Mouse (Mus musculus) heart, embryonic 14.5 days (tissue): ENCODE results near the gene Klf15. TPM values are rescaled to one million over a fixed set of nuclear protein-coding genes. Genes with fewer than 3 reads are reported as not detected.

ENCODE experiments used
- ATAC-seq: fragments of 200-750 bp; cut with Nextera tagmentation; 2 replicates; pipeline ENCODE4 v1.8.0; 2017; ENCODE audit warnings: low read depth, moderate TSS enrichment; ENCODE audit not compliant: insufficient number of reproducible peaks, insufficient read depth, low FRiP score
- H3K27ac ChIP-seq, 2 experiments: fragments of 200-500 bp in 1 of 2; fragments of 300-500 bp in 1 of 2; sonication (generic) in 1 of 2; replicated peaks in 1 of 2; 2 replicates each; pipeline ENCODE4 v1.5.1; 2012 to 2014; ENCODE audit warnings: low read depth in 2 of 2, low read length in 2 of 2, control low read depth in 1 of 2, mild to moderate bottlenecking in 1 of 2, mixed read lengths in 1 of 2; ENCODE audit not compliant: control insufficient read depth in 1 of 2, insufficient read depth in 1 of 2
- H3K27me3 ChIP-seq: fragments of 300-500 bp; sonication (generic); 2 replicates; pipeline ENCODE4 v1.6.1; 2014; ENCODE audit warnings: mild to moderate bottlenecking, low read length, control low read depth; ENCODE audit not compliant: control insufficient read depth, insufficient read depth
- H3K36me3 ChIP-seq: fragments of 300-500 bp; sonication (generic); 2 replicates; pipeline ENCODE4 v1.6.1; 2014; ENCODE audit warnings: mild to moderate bottlenecking, control low read depth, low read length, mixed read lengths; ENCODE audit not compliant: control insufficient read depth, insufficient read depth
- H3K4me1 ChIP-seq, 2 experiments: fragments of 200-500 bp in 1 of 2; fragments of 300-500 bp in 1 of 2; sonication (generic) in 1 of 2; 2 replicates each; pipeline ENCODE4 v1.6.1; 2012 to 2014; ENCODE audit warnings: low read length in 2 of 2, control low read depth in 1 of 2, mixed read lengths in 1 of 2; ENCODE audit not compliant: control insufficient read depth in 2 of 2, insufficient read depth in 2 of 2
- H3K4me2 ChIP-seq: fragments of 300-500 bp; sonication (generic); 2 replicates; pipeline ENCODE4 v1.6.1; 2014; ENCODE audit warnings: mild to moderate bottlenecking, low read length
- H3K4me3 ChIP-seq, 2 experiments: fragments of 200-500 bp in 1 of 2; fragments of 300-500 bp in 1 of 2; sonication (generic) in 1 of 2; 2 replicates each; pipeline ENCODE4 v1.5.1; 2012 to 2014; ENCODE audit warnings: low read length in 2 of 2, mild to moderate bottlenecking in 2 of 2, control low read depth in 1 of 2, low read depth in 1 of 2, moderate library complexity in 1 of 2; ENCODE audit not compliant: control insufficient read depth in 1 of 2, insufficient read depth in 1 of 2
- H3K9ac ChIP-seq: fragments of 300-500 bp; sonication (generic); 2 replicates; pipeline ENCODE4 v1.6.1; 2014; ENCODE audit warnings: mild to moderate bottlenecking, low read length
- H3K9me3 ChIP-seq: fragments of 300-500 bp; sonication (generic); 2 replicates; pipeline ENCODE4 v1.6.1; 2016; ENCODE audit warnings: low read length, control low read depth; ENCODE audit not compliant: control insufficient read depth
- WGBS: fragments of 180-500 bp; shearing (Covaris S2); extraction: QIAGEN DNeasy Blood & Tissue Kit; methylation state at CpG from one replicate; pipeline ENCODE4 v1.1.7; 2014; 5-methylcytosine and 5-hydroxymethylcytosine counted together
- polyA plus RNA-seq: library from polyadenylated mRNA; unstranded; fragments of >200 nt; fragmentation: Nextera tagmentation; extraction: Ambion mirVana; gene quantifications from 2 replicates; pipeline ENCODE4 v1.2.1, GENCODE M21; 2014

The Klf15 gene
- polyA plus RNA-seq, 1 experiment from 2014 or later: 13.1 TPM

GRCm38 (mm10) chr6:90491956-90492744 is 29.8 kb downstream of the Klf15 start:
- Histone ChIP-seq H3K27ac (no peak overlapping the region), H3K27me3 (no peaks in the 10 kb centered on the region), H3K9ac (no peak overlapping the region), H3K4me3 (no peak overlapping the region), H3K9me3 (no peaks in the 10 kb centered on the region), H3K36me3 (no peaks in the 10 kb centered on the region), H3K4me1 (peaks cover 15 to 18% of the 10 kb centered on the region in 2 experiments), H3K4me2 (no peak overlapping the region)
- 77% methylated on average over 10 of the region's 10 CpGs for WGBS
- no peak for ATAC-seq

- no peaks in the 10 kb centered on the region for H3K27me3 ChIP-seq
- peaks cover 15 to 18% of the 10 kb centered on the region in 2 experiments for H3K4me1 ChIP-seq
- H3K4me2 ChIP-seq: no peak overlapping the region
- no peak overlapping the region for H3K4me3 ChIP-seq
- WGBS: 79% methylated on average over 3 of the region's 3 CpGs
- no peaks in the 10 kb centered on the region for H3K36me3 ChIP-seq
- ATAC-seq: no peak
- no peaks in the 10 kb centered on the region for H3K9me3 ChIP-seq
- no peak overlapping the region for H3K9ac ChIP-seq
- H3K27ac ChIP-seq: no peak overlapping the region
These were observed 31.8 kb downstream of the Klf15 start for GRCm38 (mm10) chr6:90494155-90494554.

- no peaks in the 10 kb centered on the region for H3K9me3 ChIP-seq
- no peak overlapping the region for H3K27ac ChIP-seq
- no peak overlapping the region for H3K4me3 ChIP-seq
- no peak overlapping the region for H3K4me2 ChIP-seq
- H3K4me1 ChIP-seq: peaks cover 15 to 22% of the 10 kb centered on the region in 2 experiments
- H3K36me3 ChIP-seq: no peaks in the 10 kb centered on the region
- 89% methylated on average over 3 of the region's 3 CpGs for WGBS
- H3K27me3 ChIP-seq: no peaks in the 10 kb centered on the region
- no peak overlapping the region for H3K9ac ChIP-seq
- ATAC-seq: no peak
These were observed 32.2 kb downstream of the Klf15 start for GRCm38 (mm10) chr6:90494566-90494965.

- ATAC-seq: 0 out of 2 replicates have a peak, but pooled peaks have one; percentile 23
- Histone ChIP-seq H3K27ac (peak overlapping the region; percentile 72 to 74), H3K9me3 (no peaks in the 10 kb centered on the region), H3K27me3 (no peaks in the 10 kb centered on the region), H3K36me3 (no peaks in the 10 kb centered on the region), H3K9ac (no peak overlapping the region), H3K4me2 (no peak overlapping the region), H3K4me3 (no peak overlapping the region), H3K4me1 (peaks cover 18 to 30% of the 10 kb centered on the region in 2 experiments)
- 28% methylated on average over 6 of the region's 7 CpGs for WGBS
These were observed 33.0 kb downstream of the Klf15 start for GRCm38 (mm10) chr6:90495282-90495912.

GRCm38 (mm10) chr6:90496217-90496616 is 33.8 kb downstream of the Klf15 start:
- Histone ChIP-seq H3K4me3 (no peak overlapping the region), H3K4me2 (no peak overlapping the region), H3K27me3 (no peaks in the 10 kb centered on the region), H3K9me3 (no peaks in the 10 kb centered on the region), H3K4me1 (peaks cover 21 to 37% of the 10 kb centered on the region in 2 experiments), H3K27ac (peak overlapping the region; percentile 30 to 59; a peak in 3 of 4 replicates), H3K36me3 (no peaks in the 10 kb centered on the region), H3K9ac (no peak overlapping the region)
- ATAC-seq: no peak
- WGBS: 33% methylated on average over 3 of the region's 3 CpGs

GRCm38 (mm10) chr6:90499509-90499908 is 37.1 kb downstream of the Klf15 start:
- Histone ChIP-seq H3K9me3 (no peaks in the 10 kb centered on the region), H3K4me1 (peaks cover 24 to 48% of the 10 kb centered on the region in 2 experiments), H3K4me2 (no peak overlapping the region), H3K27me3 (no peaks in the 10 kb centered on the region), H3K4me3 (no peak overlapping the region), H3K27ac (no peak overlapping the region), H3K9ac (no peak overlapping the region), H3K36me3 (no peaks in the 10 kb centered on the region)
- 31% methylated on average over 4 of the region's 4 CpGs for WGBS
- no peak for ATAC-seq

GRCm38 (mm10) chr6:90501222-90501940 is 39.0 kb downstream of the Klf15 start:
- no peak for ATAC-seq
- peaks cover 16 to 43% of the 10 kb centered on the region in 2 experiments for H3K4me1 ChIP-seq
- H3K36me3 ChIP-seq: no peaks in the 10 kb centered on the region
- H3K27me3 ChIP-seq: no peaks in the 10 kb centered on the region
- H3K9ac ChIP-seq: no peak overlapping the region
- H3K4me3 ChIP-seq: no peak overlapping the region
- H3K4me2 ChIP-seq: no peak overlapping the region
- no peak overlapping the region for H3K27ac ChIP-seq
- 0 out of 2 replicates have a peak, but pooled peaks cover 3% of the 10 kb centered on the region for H3K9me3 ChIP-seq
- 52% methylated on average over 8 of the region's 8 CpGs for WGBS
